Mouse (Mus musculus) gastrocnemius, postnatal 36 days (tissue): ENCODE measurements around the gene Gskip. TPM values are rescaled to one million over a fixed set of nuclear protein-coding genes. Genes with fewer than 3 reads are reported as not detected.

Experiments
- DNase-seq, 2 experiments: peaks; one replicate each; pipeline ENCODE4 v3.0.0; 2022
- intact Hi-C: fragments of 180-260 bp; cut with DNase I; formaldehyde crosslinking; loops from one replicate; pipeline ENCODE4 v1.15.1; 2025
- long read RNA-seq, 2 experiments: library from polyadenylated mRNA; stranded (forward); transcript quantifications; one replicate each; pipeline ENCODE4 v2.0.0; 2021
- total RNA-seq, 2 experiments: library from RNA; stranded (reverse); gene quantifications; 2 replicates each; pipeline ENCODE4 v1.2.3; 2021

Gskip gene
- total RNA-seq, result 1 to 10 TPM; 5.1 to 5.6 TPM
- long read RNA-seq, experiment 1, transcript Gskip-201 (3 exons, 2,720 nt), result major isoform, 8 of 18 reads
- long read RNA-seq, experiment 1, transcript Gskip-202 (2 exons, 1,064 nt), result minor isoform, 7 of 18 reads
- long read RNA-seq, experiment 1, partial matches to known transcripts, result 2 of 18 reads
- long read RNA-seq, experiment 1, other reads (novel, unspliced or antisense), result 1 of 18 reads
- long read RNA-seq, experiment 2, transcript Gskip-202 (2 exons, 1,064 nt), result major isoform, 9 of 21 reads
- long read RNA-seq, experiment 2, transcript Gskip-201 (3 exons, 2,720 nt), result minor isoform, 8 of 21 reads
- long read RNA-seq, experiment 2, partial matches to known transcripts, result 3 of 21 reads
- long read RNA-seq, experiment 2, other reads (novel, unspliced or antisense), result 1 of 21 reads

DNA sequence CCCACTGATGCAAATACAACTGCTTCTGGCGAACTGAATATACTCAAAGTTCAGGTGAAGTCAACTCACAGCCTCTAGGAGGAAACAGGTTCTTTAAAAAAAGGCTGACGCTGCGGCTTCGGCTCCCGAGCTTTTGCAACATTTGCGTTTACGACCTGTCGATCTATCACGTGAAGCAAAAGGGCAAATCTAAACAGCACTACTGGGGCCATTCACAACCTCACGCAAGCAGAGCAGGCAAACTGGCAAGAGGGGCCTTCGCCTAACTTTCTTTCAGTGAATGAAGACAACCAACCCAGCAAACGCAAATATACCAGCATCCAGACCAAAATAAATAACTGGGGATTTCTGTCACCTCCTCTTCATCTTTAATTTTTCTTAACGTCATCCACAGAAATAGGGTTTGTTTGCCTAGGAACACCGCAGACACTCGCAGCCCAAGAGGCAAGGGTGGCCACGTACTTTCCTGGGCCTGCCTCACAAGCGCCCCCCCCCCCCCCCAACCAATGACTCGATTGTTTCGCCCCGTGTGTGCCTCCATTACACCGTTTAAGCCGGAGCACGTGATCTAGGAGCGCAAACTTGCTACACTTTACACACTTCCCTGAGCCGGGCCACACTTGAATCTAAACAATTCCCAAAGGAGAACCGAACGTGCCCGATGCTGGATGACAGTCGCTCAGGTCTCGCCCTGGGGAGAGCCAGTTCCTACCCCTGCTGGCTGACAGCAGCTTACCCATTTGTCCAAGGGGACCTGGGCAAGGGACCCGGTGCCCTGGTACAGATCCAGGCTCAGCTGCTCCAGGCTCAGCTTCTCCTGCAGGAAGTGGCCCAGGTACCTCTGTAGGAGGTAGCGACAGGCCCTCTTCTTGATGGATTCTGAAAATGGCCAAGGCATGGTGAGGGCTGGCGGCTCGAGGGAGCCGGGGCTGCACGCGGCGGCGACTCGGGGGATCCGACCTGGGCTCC, at the start of gene Gskip:
Gene Gskip, plus strand, starts transcription at position 897 of the 969 bp plus-strand sequence.
- peak in 1 of 2 experiments; percentile 36 for DNase-seq
- intact Hi-C loops, result no loop called here

- intact Hi-C loops, result no loop called here
- DNase-seq, result no peak
Measured at GRCm38 (mm10) chr12:105636551-105636950, 48.1 kb upstream of the Gskip start.

DNA sequence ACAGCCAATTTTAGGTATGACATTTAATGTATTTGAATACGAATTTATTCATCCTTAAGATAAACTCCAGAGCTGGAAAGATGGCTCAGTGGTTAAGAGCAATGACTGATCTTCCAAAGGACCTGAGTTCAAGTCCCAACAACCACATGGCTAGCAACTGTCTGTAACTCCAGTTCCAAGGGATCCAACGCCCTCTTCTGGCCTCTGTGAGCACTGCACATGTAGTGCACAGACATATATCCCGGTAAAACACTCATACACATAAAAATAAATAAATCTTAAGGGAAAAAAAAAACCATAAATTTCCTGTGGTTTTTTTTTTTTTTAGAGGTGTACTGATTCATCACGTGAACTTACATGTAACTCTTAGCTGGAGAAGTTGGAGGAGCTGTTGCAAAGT, 47.1 kb upstream of the Gskip start:
- DNase-seq, result no peak
- intact Hi-C loops, result no loop called here

- no peak for DNase-seq
- intact Hi-C loops, result loop anchor here (10.0 kb wide), 1 partner anchor 162 kb away; no protein-coding TSS in a partner anchor
Measured at GRCm38 (mm10) chr12:105642770-105643321, 41.8 kb upstream of the Gskip start.

DNA sequence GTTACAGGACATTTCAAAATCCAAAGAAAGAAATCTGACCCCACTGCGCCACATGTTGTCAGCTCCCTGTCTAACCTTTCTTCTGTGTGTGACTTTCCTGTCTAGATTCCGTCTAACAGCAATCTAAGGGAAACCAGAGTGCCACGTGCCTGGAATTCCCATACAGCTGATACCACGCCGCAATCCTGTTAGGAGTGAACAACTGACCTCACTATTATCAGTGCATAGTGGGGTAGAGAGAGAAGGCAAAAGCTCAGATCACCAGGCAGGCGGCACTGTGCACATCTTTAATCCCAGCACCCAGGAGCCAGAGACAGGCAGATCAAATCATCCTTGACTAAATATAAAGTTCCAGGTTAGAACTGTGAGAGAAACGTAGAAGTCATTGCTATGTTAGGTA, 28.8 kb upstream of the Gskip start:
- intact Hi-C loops, result no loop called here

GRCm38 (mm10) chr12:105676274-105676673, 8.4 kb upstream of the Gskip start:
- DNase-seq, result no peak
- intact Hi-C loops, result no loop called here

More for the DNA sequence above, 28.8 kb upstream of the Gskip start:
- no peak for DNase-seq

GRCm38 (mm10) chr12:105678211-105678610, 6.4 kb upstream of the Gskip start:
- DNase-seq, result no peak
- intact Hi-C loops, result no loop called here

- intact Hi-C loops, result no loop called here
- no peak for DNase-seq
Measured at GRCm38 (mm10) chr12:105678762-105679161, 5.9 kb upstream of the Gskip start.

- DNase-seq, result peak; percentile 93
- intact Hi-C loops, result loop anchor here (5.0 kb wide), 1 partner anchor 97 kb away; the partner anchor contains the start of gene Papola
Measured at GRCm38 (mm10) chr12:105685001-105685691, 517 bp downstream of the Gskip start, which contains the start of gene Atg2b. TSS of gene Atg2b (minus strand) at chr12:105685211.

GRCm38 (mm10) chr12:105686791-105687190, 2.2 kb downstream of the Gskip start:
- intact Hi-C loops, result loop anchor here (5.0 kb wide), 1 partner anchor 96 kb away; the partner anchor contains the start of gene Papola
- DNase-seq, result no peak

DNA sequence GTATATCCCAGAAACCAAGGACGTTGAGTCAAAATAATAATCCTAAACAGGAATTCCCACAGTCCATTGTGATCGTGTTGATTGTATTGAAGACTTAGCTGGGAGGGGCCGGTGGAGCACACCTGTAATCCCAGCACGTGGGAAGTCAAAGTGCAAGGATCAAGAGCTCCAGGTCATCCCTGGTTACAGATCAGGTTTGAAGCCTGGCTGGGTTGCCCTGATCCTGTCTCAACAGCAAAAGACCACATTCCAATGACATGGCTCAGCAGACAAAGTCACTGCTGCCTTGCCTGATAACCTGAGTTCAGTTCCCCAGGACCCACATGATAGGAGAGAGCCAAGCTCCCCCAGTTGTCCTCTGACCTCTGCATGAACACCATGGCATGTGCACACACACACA, 2.8 kb downstream of the Gskip start:
- intact Hi-C loops, result loop anchor here (5.0 kb wide), 1 partner anchor 95 kb away; the partner anchor contains the start of gene Papola
- no peak for DNase-seq

- intact Hi-C loops, result loop anchor here (5.0 kb wide), 1 partner anchor 94 kb away; the partner anchor contains the start of gene Papola
- no peak for DNase-seq
Measured at GRCm38 (mm10) chr12:105688546-105688945, 3.9 kb downstream of the Gskip start.

- DNase-seq, result no peak
- intact Hi-C loops, result loop anchor here (5.0 kb wide), 1 partner anchor 93 kb away; the partner anchor contains the start of gene Papola
Measured at GRCm38 (mm10) chr12:105689435-105689834, 4.8 kb downstream of the Gskip start.

- DNase-seq, result no peak
- intact Hi-C loops, result no loop called here
Measured at GRCm38 (mm10) chr12:105694021-105694420, 9.4 kb downstream of the Gskip start.

DNA sequence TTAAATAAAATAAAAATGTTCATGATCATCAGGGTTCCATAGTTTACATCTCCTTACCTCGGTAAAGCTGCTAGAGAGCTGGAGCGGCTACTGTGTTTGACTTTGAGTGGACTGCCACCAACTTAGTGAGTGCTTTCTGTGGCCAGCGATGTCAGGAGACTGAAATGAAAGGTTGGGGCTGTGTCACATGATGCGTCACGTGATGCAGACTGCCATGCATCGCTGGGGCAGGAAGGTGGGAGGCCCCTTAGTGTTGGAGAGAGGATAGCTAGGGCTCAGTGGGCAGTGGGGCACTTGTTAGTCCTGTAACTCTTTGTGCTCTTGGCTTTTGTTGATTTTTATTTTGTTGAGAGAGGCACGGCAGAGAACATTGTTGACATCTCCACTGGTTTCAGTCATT, 11.2 kb downstream of the Gskip start:
- DNase-seq, result no peak
- intact Hi-C loops, result no loop called here

DNA sequence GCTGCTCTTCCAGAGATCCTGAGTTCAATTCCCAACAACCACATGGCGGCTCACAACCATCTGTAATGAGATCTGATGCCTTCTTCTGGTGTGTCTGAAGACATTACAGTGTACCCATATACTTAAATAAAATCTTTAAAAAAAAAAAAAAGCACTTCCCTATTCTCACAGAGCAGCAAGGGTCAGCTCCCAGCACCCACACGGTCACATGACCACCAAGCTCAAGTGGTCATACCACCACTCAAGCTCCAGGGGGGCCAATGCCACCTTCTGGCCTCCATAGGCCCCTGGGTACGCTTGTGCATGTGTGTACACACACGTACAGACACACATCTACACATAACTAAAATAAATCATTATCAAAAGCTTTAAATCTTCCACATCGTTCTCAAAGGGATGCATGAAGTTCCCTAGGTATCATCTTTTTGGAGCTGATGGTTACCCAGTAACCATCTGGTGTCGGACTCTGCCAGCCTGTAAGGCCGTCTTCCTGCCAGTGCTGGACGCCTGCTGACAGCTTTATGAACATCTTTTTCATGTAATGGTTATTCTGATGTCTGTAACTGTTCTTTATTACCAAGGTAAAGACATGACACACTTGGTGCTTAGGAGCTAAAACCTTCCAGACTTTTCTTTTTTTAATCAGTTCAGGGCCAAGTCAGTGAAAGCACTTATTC, 12.6 kb downstream of the Gskip start:
- intact Hi-C loops, result no loop called here
- DNase-seq, result no peak

DNA sequence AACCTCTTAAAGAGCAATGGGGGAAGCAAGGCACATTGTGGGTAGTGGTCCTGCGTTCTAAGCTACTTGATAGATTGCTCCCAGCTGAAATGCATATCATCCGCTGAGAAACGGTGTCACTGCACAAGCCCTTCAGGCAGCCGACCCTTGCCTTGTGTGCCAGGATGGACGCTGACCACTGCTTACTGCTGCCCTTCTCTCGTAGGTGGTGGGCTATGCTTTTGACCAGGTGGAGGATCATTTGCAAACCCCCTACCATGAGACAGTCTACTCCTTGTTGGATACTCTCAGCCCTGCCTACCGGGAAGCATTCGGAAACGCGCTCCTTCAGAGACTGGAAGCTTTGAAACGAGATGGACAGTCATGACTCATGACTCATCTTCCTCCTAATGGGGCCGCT, 15.8 kb downstream of the Gskip start:
- intact Hi-C loops, result no loop called here
- no peak for DNase-seq

- intact Hi-C loops, result no loop called here
- DNase-seq, result peak; percentile 67 to 73
Measured at GRCm38 (mm10) chr12:105705799-105706487, 21.3 kb downstream of the Gskip start, which contains the start of gene Ak7. TSS of gene Ak7 (plus strand) at chr12:105705976.

DNA sequence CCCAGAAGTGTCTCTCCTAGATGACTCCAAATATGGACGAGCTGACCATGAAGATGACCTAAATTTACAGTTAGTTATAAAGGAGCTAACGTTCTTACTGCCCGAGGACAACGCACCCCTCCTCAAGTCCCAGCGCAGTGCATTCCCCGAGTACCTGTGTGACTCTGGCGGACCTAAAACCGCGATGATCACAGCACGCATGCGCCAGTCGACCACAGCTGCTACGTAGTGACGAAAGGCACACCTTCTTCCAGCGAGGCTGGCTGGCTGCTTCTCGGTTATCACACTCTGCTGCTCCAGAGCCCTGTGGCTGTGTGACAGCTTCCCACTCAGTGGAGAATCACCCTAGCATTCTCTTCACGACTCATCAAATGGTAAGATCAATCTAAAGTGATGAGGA, 34.0 kb downstream of the Gskip start:
- DNase-seq, result no peak
- intact Hi-C loops, result no loop called here
